Mouse (Mus musculus): ENCODE results near the gene Heyl.

DNA sequence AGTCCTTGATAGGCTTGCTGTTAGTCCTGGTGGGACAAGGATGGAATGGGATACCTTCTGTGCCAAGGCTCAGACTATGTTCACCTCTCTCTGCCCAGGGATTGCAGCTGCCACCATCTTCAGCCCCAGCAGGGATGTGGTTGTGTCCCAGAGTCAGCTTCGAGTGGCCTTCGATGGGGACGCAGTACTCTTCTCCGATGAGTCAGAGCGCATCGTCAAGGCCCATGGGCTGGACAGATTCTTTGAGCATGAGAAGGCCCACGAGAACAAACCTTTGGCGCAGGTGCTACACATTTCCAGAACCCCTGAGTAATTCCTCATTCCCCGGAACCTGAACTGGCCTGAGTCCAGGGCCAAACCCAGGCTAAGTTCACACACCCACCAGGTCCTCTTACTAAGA is 19.4 kb upstream of the Heyl start:
- TF ChIP-seq CTCF (IDR thresholded peaks at IDR 0.05) (no peak), EP300 (IDR thresholded peaks at IDR 0.05; ENCODE audit: insufficient read depth, low read depth, low read length) (no peak)
